Mouse (Mus musculus) liver, adult 2 months (tissue): ENCODE results near the gene Trim40.

Source experiments
- CTCF ChIP-seq: fragments of 200-500 bp; IDR thresholded peaks from 2 replicates; pipeline ENCODE4 v1.5.1; 2011; ENCODE audit warnings: low read depth, low read length, control low read depth
- POLR2A ChIP-seq: fragments of 200-500 bp; IDR thresholded peaks from 2 replicates; pipeline ENCODE4 v1.6.1; 2011; ENCODE audit warnings: low read length, control low read depth; ENCODE audit not compliant: insufficient read depth; ENCODE audit errors: extremely low read depth

- no peak for TF ChIP-seq POLR2A
- no peak for TF ChIP-seq CTCF
Measured at GRCm38 (mm10) chr17:36908235-36908634, 18.3 kb upstream of the Trim40 start.
